Mouse (Mus musculus): ENCODE results near the gene Hbs1l. TPM values are rescaled to one million over a fixed set of nuclear protein-coding genes. Genes with fewer than 3 reads are reported as not detected.

Gene Hbs1l
- total RNA-seq (2021) = 10 to 100 TPM; 62.0 to 68.9 TPM
- long read RNA-seq, experiment 1, transcript Hbs1l-209 (18 exons, 2,733 nt) = major isoform, 58 of 82 reads
- long read RNA-seq, experiment 1, partial matches to known transcripts = 3 of 82 reads
- long read RNA-seq, experiment 1, other reads (novel, unspliced or antisense) = 15 of 82 reads
- long read RNA-seq, experiment 2, transcript Hbs1l-201 (18 exons, 2,793 nt) = minor isoform, 5 of 106 reads
- long read RNA-seq, experiment 2, transcript Hbs1l-209 (18 exons, 2,733 nt) = major isoform, 82 of 106 reads
- long read RNA-seq, experiment 2, partial matches to known transcripts = 2 of 106 reads
- long read RNA-seq, experiment 2, other reads (novel, unspliced or antisense) = 12 of 106 reads

GRCm38 (mm10) chr10:21295759-21296621 is at the start of gene Hbs1l:
TSS of gene Hbs1l (plus strand) at chr10:21295979.
- no peak for TF ChIP-seq CTCF (conservative IDR thresholded peaks at IDR 0.05)
- Histone ChIP-seq H3K27ac (peak within 1 kb of the TSS; percentile 90), H3K4me3 (peak within 1 kb of the TSS; percentile 87)
- peak; percentile 89 to 92 for DNase-seq (ENCODE audit: low spot score in 2 of 2)

- H3K27ac ChIP-seq = no peak overlapping the region
- no peak for DNase-seq (ENCODE audit: low spot score in 2 of 2)
- no peak for TF ChIP-seq CTCF (conservative IDR thresholded peaks at IDR 0.05)
- no peak overlapping the region for H3K4me3 ChIP-seq
Measured at GRCm38 (mm10) chr10:21248556-21248955, 47.2 kb upstream of the Hbs1l start.

GRCm38 (mm10) chr10:21251881-21252534 is 43.8 kb upstream of the Hbs1l start:
- DNase-seq (ENCODE audit: low spot score in 2 of 2) = peak; percentile 29 to 40
- TF ChIP-seq CTCF (conservative IDR thresholded peaks at IDR 0.05) = no peak
- Histone ChIP-seq H3K27ac (no peak overlapping the region), H3K4me3 (no peak overlapping the region)

- Histone ChIP-seq H3K27ac (no peak overlapping the region), H3K4me3 (no peak overlapping the region)
- TF ChIP-seq CTCF (conservative IDR thresholded peaks at IDR 0.05) = no peak
- no peak for DNase-seq (ENCODE audit: low spot score in 2 of 2)
Measured at GRCm38 (mm10) chr10:21252800-21253199, 43.0 kb upstream of the Hbs1l start.

DNA sequence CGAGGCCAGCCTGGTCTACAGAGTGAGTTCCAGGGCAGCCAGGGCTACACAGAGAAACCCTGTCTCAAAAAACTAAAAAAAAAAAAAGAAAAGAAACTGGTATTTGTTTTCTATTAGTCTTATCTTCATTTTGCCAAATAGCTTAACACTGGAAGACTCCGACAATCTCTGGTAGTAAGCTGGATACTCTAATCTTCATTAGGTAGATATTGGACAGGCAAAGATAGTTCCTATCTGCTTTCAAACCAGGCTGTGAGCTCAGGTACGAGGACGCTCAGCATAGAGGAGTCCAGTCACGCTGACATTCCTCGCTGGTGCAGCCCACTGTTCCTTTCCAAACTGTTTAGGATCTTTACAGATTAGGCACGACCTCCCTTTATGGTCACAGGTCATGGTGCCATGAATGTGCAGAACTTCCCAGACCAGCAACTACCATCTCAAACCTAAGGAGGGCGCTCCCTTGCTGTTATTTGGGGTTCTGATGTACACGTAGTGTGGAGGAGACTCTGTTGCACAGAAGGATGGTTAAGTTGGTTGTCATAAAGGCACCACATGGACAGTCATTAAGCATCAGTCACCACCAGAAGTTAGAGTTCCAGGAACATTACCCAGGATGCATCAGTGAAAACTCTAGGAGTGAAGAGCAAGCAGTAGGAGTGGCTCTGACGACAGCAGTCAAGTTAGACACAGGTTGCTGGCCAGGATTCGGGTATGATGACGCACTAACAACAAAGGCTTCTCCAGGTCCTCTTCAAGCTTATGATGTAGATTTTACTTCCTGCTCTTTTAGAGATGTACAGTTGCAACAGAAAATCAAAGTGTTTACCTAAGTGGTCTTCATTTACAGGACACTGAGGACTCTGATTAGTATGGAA is 41.3 kb upstream of the Hbs1l start:
- Histone ChIP-seq H3K4me3 (no peak overlapping the region), H3K27ac (no peak overlapping the region)
- no peak for DNase-seq (ENCODE audit: low spot score in 2 of 2)
- TF ChIP-seq CTCF (conservative IDR thresholded peaks at IDR 0.05) = no peak

DNA sequence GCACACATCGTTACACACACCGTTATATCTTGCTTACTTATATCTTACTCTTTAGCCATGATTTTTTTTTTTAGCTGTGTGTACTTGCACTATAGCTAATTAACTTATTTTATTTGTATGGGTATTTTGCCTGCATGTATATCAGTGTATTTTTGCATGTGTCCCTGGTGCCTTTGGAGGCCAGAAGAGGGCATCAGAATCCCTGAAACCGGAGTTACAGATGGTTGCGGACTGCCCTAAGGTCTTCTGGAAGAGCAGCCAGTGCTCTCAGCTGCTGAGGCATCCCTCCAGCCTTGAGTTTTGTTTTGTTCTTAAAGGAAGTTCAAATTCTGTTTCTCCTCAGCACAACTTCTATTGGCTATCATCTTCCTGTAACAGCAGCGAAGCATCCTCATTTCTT is 38.5 kb upstream of the Hbs1l start:
- Histone ChIP-seq H3K27ac (no peak overlapping the region), H3K4me3 (no peak overlapping the region)
- peak; percentile 21; the same call in 1 of the 2 replicates for TF ChIP-seq CTCF (conservative IDR thresholded peaks at IDR 0.05)
- no peak for DNase-seq (ENCODE audit: low spot score in 2 of 2)

GRCm38 (mm10) chr10:21259649-21260048 is 36.1 kb upstream of the Hbs1l start:
- no peak overlapping the region for H3K27ac ChIP-seq
- no peak for DNase-seq (ENCODE audit: low spot score in 2 of 2)
- no peak overlapping the region for H3K4me3 ChIP-seq
- TF ChIP-seq CTCF (conservative IDR thresholded peaks at IDR 0.05) = no peak

- TF ChIP-seq CTCF (conservative IDR thresholded peaks at IDR 0.05) = no peak
- Histone ChIP-seq H3K27ac (no peak overlapping the region), H3K4me3 (no peak overlapping the region)
- no peak for DNase-seq (ENCODE audit: low spot score in 2 of 2)
Measured at GRCm38 (mm10) chr10:21265188-21265587, 30.6 kb upstream of the Hbs1l start.

- Histone ChIP-seq H3K4me3 (no peak overlapping the region), H3K27ac (no peak overlapping the region)
- no peak for DNase-seq (ENCODE audit: low spot score in 2 of 2)
- no peak for TF ChIP-seq CTCF (conservative IDR thresholded peaks at IDR 0.05)
Measured at GRCm38 (mm10) chr10:21267452-21267851, 28.3 kb upstream of the Hbs1l start.

DNA sequence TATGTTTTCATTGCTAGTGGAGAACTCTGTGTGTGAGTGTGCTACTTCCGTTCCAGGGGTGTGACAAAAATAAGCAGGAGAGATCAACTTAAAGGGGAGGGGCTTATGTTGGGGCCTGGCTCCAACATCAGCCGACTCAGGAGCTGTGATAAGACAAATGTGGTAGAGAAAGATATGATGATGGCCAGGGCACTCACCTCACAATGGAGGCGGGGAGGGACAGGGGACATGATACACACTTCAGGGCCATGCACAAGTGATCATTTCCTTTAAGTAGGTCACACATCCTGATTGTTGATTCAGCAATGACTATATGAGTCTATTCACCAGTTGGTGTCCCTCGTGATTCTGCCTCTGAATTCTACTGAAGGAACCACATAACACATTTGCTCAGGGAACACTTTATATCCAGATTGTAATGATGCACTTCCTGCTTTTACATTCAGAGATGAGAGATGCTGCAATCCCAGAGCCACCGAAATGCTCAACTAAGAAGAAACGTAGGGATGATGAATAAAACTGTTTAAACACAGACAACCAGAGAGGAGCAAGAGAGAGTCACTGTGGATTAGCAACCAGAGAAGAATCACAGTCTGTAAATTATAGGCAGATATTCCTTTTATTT is 26.9 kb upstream of the Hbs1l start:
- H3K4me3 ChIP-seq = no peak overlapping the region
- DNase-seq (ENCODE audit: low spot score in 2 of 2) = no peak
- TF ChIP-seq CTCF (conservative IDR thresholded peaks at IDR 0.05) = no peak
- H3K27ac ChIP-seq = no peak overlapping the region

DNA sequence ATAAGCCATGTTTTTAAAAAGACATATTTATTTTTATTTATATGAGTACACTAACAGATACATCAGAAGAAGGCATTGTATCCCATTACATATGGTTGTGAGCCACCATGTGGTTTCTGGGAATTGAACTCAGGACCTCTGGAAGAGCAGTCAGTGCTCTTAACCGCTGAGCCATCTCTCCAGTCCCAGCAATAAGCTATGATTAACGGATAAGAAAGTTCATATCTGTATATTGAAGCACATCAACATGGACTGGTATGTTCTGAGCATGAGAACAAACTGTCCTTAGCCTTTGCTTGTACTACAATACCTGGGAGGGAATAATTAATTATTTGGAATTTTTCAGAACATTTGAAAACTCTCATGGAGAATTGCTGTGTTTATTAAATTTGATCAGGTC is 25.9 kb upstream of the Hbs1l start:
- Histone ChIP-seq H3K27ac (no peak overlapping the region), H3K4me3 (no peak overlapping the region)
- TF ChIP-seq CTCF (conservative IDR thresholded peaks at IDR 0.05) = no peak
- no peak for DNase-seq (ENCODE audit: low spot score in 2 of 2)

GRCm38 (mm10) chr10:21270905-21271304 is 24.9 kb upstream of the Hbs1l start:
- DNase-seq (ENCODE audit: low spot score in 2 of 2) = no peak
- Histone ChIP-seq H3K4me3 (no peak overlapping the region), H3K27ac (no peak overlapping the region)
- no peak for TF ChIP-seq CTCF (conservative IDR thresholded peaks at IDR 0.05)

Measured in layer of hippocampus, adult 2 months (tissue).